Mouse (Mus musculus) ES-E14 (cell line): Measurements from ENCODE around the gene Terb2.

ENCODE experiments used
- CHD2 ChIP-seq: IDR thresholded peaks from 2 replicates; pipeline ENCODE4 v1.6.1; 2014; ENCODE audit warnings: mild to moderate bottlenecking, low read depth, low read length, inconsistent platforms
- HCFC1 ChIP-seq: IDR thresholded peaks from 2 replicates; pipeline ENCODE4 v1.6.1; 2012; ENCODE audit warnings: low read length, inconsistent platforms, borderline replicate concordance; ENCODE audit not compliant: insufficient read depth
- MAFK ChIP-seq: IDR thresholded peaks from 2 replicates; pipeline ENCODE4 v1.6.1; 2014; ENCODE audit warnings: mild to moderate bottlenecking, low read depth, low read length, inconsistent platforms; ENCODE audit not compliant: insufficient read depth
- ZC3H11A ChIP-seq: IDR thresholded peaks from 2 replicates; pipeline ENCODE4 v1.6.1; 2012; ENCODE audit warnings: low read depth, mild to moderate bottlenecking, inconsistent platforms, low read length, borderline replicate concordance
- ZNF384 ChIP-seq: IDR thresholded peaks from 2 replicates; pipeline ENCODE4 v1.6.1; 2012; ENCODE audit warnings: low read depth, low read length, inconsistent platforms

DNA sequence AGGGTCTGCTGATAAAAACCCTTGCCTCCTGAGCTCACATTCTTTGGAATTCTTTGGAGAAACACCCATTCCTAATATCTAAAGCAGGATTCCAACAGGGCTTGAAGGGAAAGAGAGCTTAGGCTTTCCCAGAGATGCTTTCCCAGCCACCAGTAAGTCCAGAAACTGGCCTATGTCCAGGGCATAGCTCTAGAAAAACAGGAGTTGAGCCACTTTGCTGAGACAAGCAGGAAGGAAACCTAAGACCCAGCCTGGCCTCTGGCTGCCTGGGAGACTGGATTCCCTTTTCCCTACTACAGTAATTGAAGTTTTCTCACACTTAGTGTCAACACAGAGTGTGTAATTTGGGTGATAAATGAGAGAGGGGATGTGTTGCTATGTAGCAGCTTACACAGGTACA is 50.2 kb downstream of the Terb2 start:
- no peak for TF ChIP-seq ZNF384
- no peak for TF ChIP-seq HCFC1
- TF ChIP-seq MAFK: no peak
- no peak for TF ChIP-seq ZC3H11A
- no peak for TF ChIP-seq CHD2
